Mouse (Mus musculus) ES-CJ7 (cell line): ENCODE measurements around the gene Lrrc4.
A peak's percentile ranks its signal among the peaks of the same experiment; 100 is the strongest.

Experiments used
- DNase-seq: peaks from one replicate; pipeline ENCODE4 v3.0.0; 2011; ENCODE audit warnings: low read depth, low spot score

Lrrc4 gene

GRCm38 (mm10) chr6:28767891-28768481 lies 63.6 kb downstream of the Lrrc4 start:
- peak; percentile 24 for DNase-seq

GRCm38 (mm10) chr6:28766622-28767021 lies 64.9 kb downstream of the Lrrc4 start:
- DNase-seq: no peak

- peak; percentile 68 for DNase-seq
Measured at GRCm38 (mm10) chr6:28762132-28762775, 69.3 kb downstream of the Lrrc4 start.

GRCm38 (mm10) chr6:28761728-28762127 lies 69.8 kb downstream of the Lrrc4 start:
- peak; percentile 18 for DNase-seq

GRCm38 (mm10) chr6:28758293-28758692 lies 73.3 kb downstream of the Lrrc4 start:
- no peak for DNase-seq

- no peak for DNase-seq
Measured at GRCm38 (mm10) chr6:28756306-28757018, 75.1 kb downstream of the Lrrc4 start.

- DNase-seq: no peak
Measured at GRCm38 (mm10) chr6:28754127-28754898, 77.2 kb downstream of the Lrrc4 start.

GRCm38 (mm10) chr6:28753681-28754080 lies 77.9 kb downstream of the Lrrc4 start:
- DNase-seq: no peak

- DNase-seq: no peak
Measured at GRCm38 (mm10) chr6:28753217-28753616, 78.3 kb downstream of the Lrrc4 start.

- no peak for DNase-seq
Measured at GRCm38 (mm10) chr6:28751186-28751585, 80.4 kb downstream of the Lrrc4 start.

GRCm38 (mm10) chr6:28749224-28749623 lies 82.3 kb downstream of the Lrrc4 start:
- no peak for DNase-seq

GRCm38 (mm10) chr6:28747931-28748670 lies 83.4 kb downstream of the Lrrc4 start:
- peak; percentile 14 for DNase-seq

GRCm38 (mm10) chr6:28747025-28747424 lies 84.5 kb downstream of the Lrrc4 start:
- no peak for DNase-seq

- no peak for DNase-seq
Measured at GRCm38 (mm10) chr6:28745864-28746263, 85.7 kb downstream of the Lrrc4 start.

GRCm38 (mm10) chr6:28743586-28743985 lies 88.0 kb downstream of the Lrrc4 start:
- DNase-seq: no peak

- DNase-seq: no peak
Measured at GRCm38 (mm10) chr6:28737601-28738000, 93.9 kb downstream of the Lrrc4 start.

- no peak for DNase-seq
Measured at GRCm38 (mm10) chr6:28736665-28737064, 94.9 kb downstream of the Lrrc4 start.

GRCm38 (mm10) chr6:28735116-28735515 lies 96.4 kb downstream of the Lrrc4 start:
- no peak for DNase-seq

- no peak for DNase-seq
Measured at GRCm38 (mm10) chr6:28733884-28734647, 97.5 kb downstream of the Lrrc4 start.

GRCm38 (mm10) chr6:28731246-28731645 lies 100.3 kb downstream of the Lrrc4 start:
- DNase-seq: no peak

GRCm38 (mm10) chr6:28729649-28730048 lies 101.9 kb downstream of the Lrrc4 start:
- no peak for DNase-seq
